Mouse (Mus musculus) gastrocnemius, adult 8-10 months (tissue): ENCODE measurements at regions not wholly inside any gene's neighbourhood (a gene's known extent, or its start where the extent isn't known, plus 50 kb on each side); places are given as distances from the start of the nearest gene placed in this dataset.

ENCODE experiments used
- DNase-seq, 2 experiments: peaks; one replicate each; pipeline ENCODE4 v3.0.0; 2022; ENCODE audit warnings: low spot score in 2 of 2

GRCm38 (mm10) chr11:79766036-79766435, 175.0 kb downstream of the Rab11fip4 start:
- DNase-seq, result no peak

GRCm38 (mm10) chr11:79765396-79765795, 174.4 kb downstream of the Rab11fip4 start:
- no peak for DNase-seq

GRCm38 (mm10) chr11:79764026-79764425, 173.0 kb downstream of the Rab11fip4 start:
- no peak for DNase-seq

- no peak for DNase-seq
These were observed 171.6 kb downstream of the Rab11fip4 start for GRCm38 (mm10) chr11:79762654-79763053.

GRCm38 (mm10) chr11:79762027-79762426, 171.0 kb downstream of the Rab11fip4 start:
- DNase-seq, result no peak

GRCm38 (mm10) chr11:79760533-79760932, 169.5 kb downstream of the Rab11fip4 start:
- DNase-seq, result no peak

DNA sequence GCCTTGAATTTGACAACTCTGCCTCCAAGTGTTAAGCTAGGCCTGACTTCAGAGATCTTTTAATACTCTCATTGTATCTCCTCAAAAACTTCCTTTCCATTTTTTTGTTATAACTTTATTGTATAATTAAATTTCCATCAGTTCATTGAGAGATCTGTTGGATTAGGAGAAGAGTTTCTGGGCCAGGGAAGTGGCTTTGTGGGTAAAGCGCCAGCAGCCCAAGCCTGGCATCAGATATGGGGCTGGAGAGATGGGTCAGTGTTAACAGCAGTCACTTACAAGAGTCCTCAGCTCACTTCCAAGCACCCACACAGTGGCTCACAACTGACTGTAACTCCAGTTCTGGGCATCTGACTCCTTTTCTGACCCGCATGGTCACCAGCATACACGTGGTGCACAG, 167.3 kb downstream of the Rab11fip4 start:
- no peak for DNase-seq

DNA sequence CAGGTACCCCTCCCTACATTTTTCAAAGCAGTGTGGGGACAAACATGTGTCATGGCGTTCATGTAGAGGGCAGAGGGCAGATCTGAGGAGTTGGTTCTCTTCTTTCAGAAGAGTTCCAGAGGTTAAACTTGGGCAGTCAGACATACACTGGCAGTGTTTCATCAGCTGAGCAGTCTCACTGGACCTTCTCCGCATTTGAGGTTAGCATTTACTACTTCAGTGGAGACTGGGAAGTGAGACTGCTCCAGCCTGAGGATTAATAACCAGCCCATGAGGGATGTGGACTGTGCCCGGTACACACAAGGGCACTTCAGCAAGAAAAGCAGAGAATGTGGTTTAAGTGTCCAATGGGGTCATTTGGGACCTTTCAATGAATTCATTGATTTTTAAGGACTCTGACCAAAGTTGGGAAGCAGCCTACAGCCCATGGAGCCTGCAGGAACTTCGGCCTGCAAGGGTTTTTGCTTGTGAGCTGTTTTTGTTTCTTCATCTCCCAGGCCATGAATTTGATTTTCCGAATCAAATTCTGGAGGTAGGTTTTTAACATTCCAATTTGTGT, 166.6 kb downstream of the Rab11fip4 start:
- no peak for DNase-seq

GRCm38 (mm10) chr11:79756305-79756846, 165.4 kb downstream of the Rab11fip4 start:
- no peak for DNase-seq

- no peak for DNase-seq
These were observed 162.5 kb downstream of the Rab11fip4 start for GRCm38 (mm10) chr11:79753491-79753890.

GRCm38 (mm10) chr11:79752717-79753480, 161.9 kb downstream of the Rab11fip4 start:
- no peak for DNase-seq

DNA sequence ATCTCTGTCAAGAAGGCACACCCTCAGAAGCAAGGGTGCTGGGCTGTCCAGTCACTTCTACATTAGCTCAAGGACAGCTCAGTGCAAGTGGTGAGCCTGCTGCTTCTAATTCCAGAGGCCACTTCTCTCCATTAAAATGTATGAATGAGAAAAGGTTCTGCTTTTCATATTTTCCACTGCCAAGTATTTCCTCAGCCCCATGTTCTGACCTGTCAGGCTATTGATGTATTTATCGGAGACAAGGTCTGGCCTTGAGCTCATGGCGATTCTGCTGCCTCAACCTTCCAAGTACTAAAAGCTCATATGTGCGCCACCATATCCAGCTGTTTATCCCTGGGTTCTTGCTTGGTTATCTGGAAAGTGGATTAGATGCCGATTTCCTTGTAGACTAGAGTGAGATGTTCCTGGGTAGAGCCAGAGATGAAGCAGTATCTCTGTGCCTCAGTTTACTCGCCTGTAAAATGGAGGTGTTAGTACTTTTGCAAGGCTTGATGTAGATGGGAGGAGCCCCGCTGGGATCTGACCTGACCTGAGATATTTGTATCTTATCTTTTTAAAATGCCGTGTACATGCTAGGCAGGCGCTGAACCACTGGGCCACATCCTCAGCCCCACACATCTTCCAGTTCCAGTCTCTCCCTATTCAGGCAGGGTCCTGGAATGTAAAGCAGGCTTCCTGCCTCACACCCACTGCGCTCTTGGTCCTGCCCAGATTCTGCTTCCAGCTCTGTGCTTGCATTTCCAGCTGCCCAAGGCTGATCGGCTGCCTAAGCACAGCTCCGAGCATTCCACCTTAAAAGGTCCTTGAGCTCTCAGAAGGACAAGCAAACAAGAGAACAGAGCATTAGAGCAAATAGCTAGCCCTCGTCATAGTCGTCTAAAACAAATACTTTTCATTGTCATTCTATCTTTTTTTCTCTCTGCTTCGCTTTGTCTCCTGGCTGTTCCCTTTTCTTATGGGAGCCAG, 161.0 kb downstream of the Rab11fip4 start:
- no peak for DNase-seq

DNA sequence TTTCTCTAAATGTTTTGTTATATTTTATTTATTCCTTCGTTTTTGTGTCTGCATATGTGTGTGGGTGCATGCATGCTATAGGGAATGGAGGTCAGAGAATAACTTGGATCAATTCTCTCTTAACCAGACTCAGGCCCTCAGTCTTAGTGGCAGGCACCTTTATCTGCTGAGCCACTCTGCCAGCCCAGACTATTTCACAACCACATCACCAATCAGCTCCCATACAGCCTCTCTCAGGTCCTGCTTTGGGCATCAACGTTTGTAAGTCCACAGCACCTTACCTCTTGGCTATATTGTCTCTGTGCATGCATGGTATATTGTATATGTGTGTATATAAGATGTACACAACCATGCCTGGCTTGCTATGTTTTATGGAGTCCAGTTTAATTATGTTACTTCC, 159.9 kb downstream of the Rab11fip4 start:
- no peak for DNase-seq

- no peak for DNase-seq
These were observed 158.9 kb downstream of the Rab11fip4 start for GRCm38 (mm10) chr11:79749755-79750434.

DNA sequence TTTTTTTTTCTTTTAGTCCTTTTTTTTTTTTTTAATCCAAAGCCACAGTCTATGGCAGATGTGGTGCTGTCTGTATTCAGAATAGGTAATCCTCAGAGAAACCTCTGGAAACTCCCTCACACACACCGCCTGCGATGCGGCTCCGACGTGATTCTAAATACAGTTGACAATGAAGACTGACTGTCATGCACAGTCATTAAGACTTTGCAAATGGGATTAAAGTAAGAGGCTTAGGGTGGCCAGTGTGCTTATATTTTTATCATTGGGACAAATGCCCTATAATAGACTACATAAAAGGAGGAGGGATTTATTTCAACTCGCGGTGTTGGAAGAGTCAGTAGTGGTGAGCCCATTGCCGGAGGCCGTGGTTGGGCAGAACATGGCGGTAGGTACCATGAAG, 158.1 kb downstream of the Rab11fip4 start:
- DNase-seq, result no peak

DNA sequence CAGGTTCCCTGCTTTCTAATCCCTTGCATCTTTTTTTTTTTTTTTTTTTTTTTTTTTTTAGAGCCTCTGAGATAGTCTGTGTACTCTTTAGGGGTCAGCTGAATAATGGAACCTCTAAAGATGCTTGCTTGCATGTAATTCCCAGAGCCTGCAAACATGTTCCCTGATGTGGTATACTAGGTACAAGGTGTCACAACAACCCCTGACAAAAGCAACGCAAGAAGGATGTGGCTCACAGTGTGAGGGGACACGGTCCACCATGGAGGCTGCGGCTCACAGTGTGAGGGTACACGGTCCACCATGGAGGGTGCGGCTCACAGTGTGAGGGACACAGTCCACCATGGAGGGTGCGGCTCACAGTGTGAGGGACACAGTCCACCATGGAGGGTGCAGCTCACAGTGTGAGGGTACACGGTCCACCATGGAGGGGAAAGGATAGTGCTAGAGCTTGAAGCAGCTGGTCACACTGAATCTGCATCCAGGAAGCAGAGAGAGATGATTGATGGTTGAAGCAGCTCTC, 157.7 kb downstream of the Rab11fip4 start:
- no peak for DNase-seq

DNA sequence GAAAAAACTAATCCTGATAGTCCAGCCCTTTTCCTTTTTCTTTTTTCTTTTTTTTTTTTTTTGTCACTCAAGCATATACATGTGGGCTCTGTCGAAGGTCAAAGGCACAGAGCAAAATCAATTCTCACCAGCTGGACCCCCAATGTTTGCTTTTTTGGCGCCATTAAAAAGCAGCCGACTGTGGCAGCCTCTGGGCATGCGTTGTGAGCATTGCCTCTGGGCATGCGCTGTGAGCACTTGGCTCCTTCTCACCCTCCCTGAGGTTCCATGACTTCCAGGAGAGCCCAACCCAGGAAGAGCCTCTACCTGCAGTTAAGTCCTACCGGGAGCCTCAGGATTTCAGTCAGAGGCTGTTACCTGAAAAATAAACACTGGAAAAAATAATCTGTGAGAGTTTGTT, 156.8 kb downstream of the Rab11fip4 start:
- DNase-seq, result no peak
